Mouse (Mus musculus): ENCODE measurements around the gene Isoc2a. TPM values are rescaled to one million over a fixed set of nuclear protein-coding genes. Genes with fewer than 3 reads are reported as not detected.
"Not testable (repeated sequence)": the region's sequence is repeated elsewhere in the genome, so short reads cannot be mapped to it uniquely, and the experiment has no call there.

Gene Isoc2a
- polyA plus RNA-seq, 1 experiment from 2014 or later, result 0.78 TPM

GRCm38 (mm10) chr7:4850621-4851314 is 26.2 kb upstream of the Isoc2a start:
- no peak overlapping the region for H3K9ac ChIP-seq
- H3K4me2 ChIP-seq, result no peak overlapping the region
- H3K27me3 ChIP-seq, result peaks cover 14% of the 10 kb centered on the region; the same call in 1 of the 2 replicates
- no peaks in the 10 kb centered on the region for H3K4me1 ChIP-seq (replicated peaks)
- H3K36me3 ChIP-seq, result no peaks in the 10 kb centered on the region
- H3K27ac ChIP-seq, result no peak overlapping the region
- ATAC-seq (ENCODE audit: low FRiP score), result no peak
- WGBS, result 79% methylated on average over 11 of the region's 11 CpGs
- H3K4me3 ChIP-seq, result no peak overlapping the region
- H3K9me3 ChIP-seq, result no peaks in the 10 kb centered on the region

DNA sequence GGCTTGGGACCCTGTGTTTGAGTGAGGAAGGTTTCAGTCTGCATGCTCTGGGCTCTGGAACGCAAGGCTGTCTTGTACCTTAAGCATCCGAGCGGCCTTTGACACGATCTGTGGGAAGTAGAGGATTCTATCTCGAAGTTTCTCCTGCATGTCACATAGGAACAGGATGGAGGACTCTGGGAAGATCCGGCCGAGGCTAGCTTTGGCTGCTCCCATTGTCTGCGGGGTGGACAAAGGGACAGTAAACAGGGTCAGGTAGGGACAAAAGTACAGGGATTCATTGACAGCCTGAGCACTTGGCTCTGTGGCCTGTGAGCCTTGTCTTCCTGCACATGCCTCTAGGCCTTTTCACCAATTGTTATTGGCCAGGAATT is 25.7 kb upstream of the Isoc2a start:
- Histone ChIP-seq H3K36me3 (no peaks in the 10 kb centered on the region), H3K27ac (no peak overlapping the region), H3K9me3 (no peaks in the 10 kb centered on the region), H3K4me2 (no peak overlapping the region), H3K4me1 (replicated peaks) (no peaks in the 10 kb centered on the region), H3K27me3 (peaks cover 14% of the 10 kb centered on the region; the same call in 1 of the 2 replicates), H3K9ac (no peak overlapping the region), H3K4me3 (no peak overlapping the region)
- ATAC-seq (ENCODE audit: low FRiP score), result no peak
- 73% methylated on average over 8 of the region's 8 CpGs for WGBS

DNA sequence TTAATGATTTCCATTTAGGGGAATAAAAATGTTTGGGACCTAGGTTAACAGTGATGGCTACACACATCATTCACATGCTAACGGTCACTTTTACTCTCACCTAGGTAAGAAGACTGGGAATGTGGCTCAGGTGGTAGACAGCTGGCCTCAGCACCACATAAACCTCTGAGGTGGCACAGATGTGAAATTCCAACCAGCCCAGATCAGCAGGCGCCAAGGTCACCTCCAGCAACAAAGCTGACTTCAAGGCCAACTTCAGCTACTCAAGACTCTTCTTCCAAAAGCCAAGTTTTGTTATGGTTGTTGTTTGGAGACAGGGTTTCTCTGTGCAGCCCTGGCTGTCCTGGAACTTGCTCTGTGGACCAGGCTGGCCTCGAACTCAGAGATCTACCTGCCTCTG is 23.3 kb upstream of the Isoc2a start:
- 83% methylated on average over 3 of the region's 3 CpGs for WGBS
- Histone ChIP-seq H3K4me3 (no peak overlapping the region), H3K9ac (no peak overlapping the region), H3K4me1 (replicated peaks) (no peaks in the 10 kb centered on the region), H3K27ac (no peak overlapping the region), H3K4me2 (no peak overlapping the region), H3K27me3 (peaks cover 9% of the 10 kb centered on the region; the same call in 1 of the 2 replicates), H3K36me3 (no peaks in the 10 kb centered on the region), H3K9me3 (no peaks in the 10 kb centered on the region)
- ATAC-seq (ENCODE audit: low FRiP score), result no peak

GRCm38 (mm10) chr7:4856508-4856907 is 20.4 kb upstream of the Isoc2a start:
- 88% methylated on average over 9 of the region's 9 CpGs for WGBS
- Histone ChIP-seq H3K4me2 (no peak overlapping the region), H3K27ac (no peak overlapping the region)

DNA sequence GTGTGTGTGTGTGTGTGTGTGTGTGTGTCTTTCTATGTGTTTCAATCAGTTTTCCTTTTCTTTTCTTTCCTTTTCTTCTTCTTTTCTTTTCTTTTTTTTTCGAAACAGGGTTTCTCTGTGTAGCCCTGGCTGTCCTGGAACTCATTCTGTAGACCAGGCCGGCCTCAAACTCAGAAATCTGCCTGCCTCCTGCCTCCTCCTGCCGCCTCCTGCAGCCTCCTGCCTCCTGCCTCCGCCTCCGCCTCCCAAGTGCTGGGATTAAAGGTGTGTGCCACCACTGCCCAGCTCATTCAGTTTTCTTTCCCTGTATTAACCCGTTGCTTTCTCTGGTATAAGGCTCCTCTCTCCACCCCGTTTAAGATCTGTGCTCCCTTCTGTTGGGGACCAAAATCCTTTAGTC is 19.6 kb upstream of the Isoc2a start:
- no peak overlapping the region for H3K4me3 ChIP-seq
- H3K9me3 ChIP-seq, result no peaks in the 10 kb centered on the region
- H3K27ac ChIP-seq, result no peak overlapping the region
- H3K36me3 ChIP-seq, result no peaks in the 10 kb centered on the region
- 72% methylated on average over 7 of the region's 7 CpGs for WGBS
- H3K4me2 ChIP-seq, result no peak overlapping the region
- H3K9ac ChIP-seq, result no peak overlapping the region
- no peaks in the 10 kb centered on the region for H3K4me1 ChIP-seq (replicated peaks)
- no peak for ATAC-seq (ENCODE audit: low FRiP score)
- H3K27me3 ChIP-seq, result 0 out of 2 replicates have a peak, but pooled peaks cover 4% of the 10 kb centered on the region

More at GRCm38 (mm10) chr7:4856508-4856907, 20.4 kb upstream of the Isoc2a start:
- Histone ChIP-seq H3K27me3 (0 out of 2 replicates have a peak, but pooled peaks cover 4% of the 10 kb centered on the region), H3K4me1 (replicated peaks) (no peaks in the 10 kb centered on the region), H3K9ac (no peak overlapping the region), H3K36me3 (no peaks in the 10 kb centered on the region), H3K4me3 (no peak overlapping the region), H3K9me3 (no peaks in the 10 kb centered on the region)
- no peak for ATAC-seq (ENCODE audit: low FRiP score)

- Histone ChIP-seq H3K4me1 (replicated peaks) (no peaks in the 10 kb centered on the region), H3K36me3 (no peaks in the 10 kb centered on the region), H3K9ac (peak overlapping the region; percentile 43; the same call in 1 of the 2 replicates), H3K27ac (no peak overlapping the region), H3K4me3 (no peak overlapping the region), H3K4me2 (no peak overlapping the region), H3K9me3 (no peaks in the 10 kb centered on the region), H3K27me3 (0 out of 2 replicates have a peak, but pooled peaks cover 4% of the 10 kb centered on the region)
- ATAC-seq (ENCODE audit: low FRiP score), result no peak
- 69% methylated on average over 12 of the region's 12 CpGs for WGBS
Measured at GRCm38 (mm10) chr7:4859418-4859978, 17.5 kb upstream of the Isoc2a start.

- H3K4me2 ChIP-seq; H3K27ac ChIP-seq; H3K9me3 ChIP-seq; ATAC-seq (ENCODE audit: low FRiP score); H3K9ac ChIP-seq; H3K4me3 ChIP-seq; H3K36me3 ChIP-seq; H3K4me1 ChIP-seq (replicated peaks); H3K27me3 ChIP-seq: not testable (repeated sequence)
- WGBS, result 70% methylated on average over 3 of the region's 3 CpGs
Measured at GRCm38 (mm10) chr7:4860926-4861325, 16.0 kb upstream of the Isoc2a start.

DNA sequence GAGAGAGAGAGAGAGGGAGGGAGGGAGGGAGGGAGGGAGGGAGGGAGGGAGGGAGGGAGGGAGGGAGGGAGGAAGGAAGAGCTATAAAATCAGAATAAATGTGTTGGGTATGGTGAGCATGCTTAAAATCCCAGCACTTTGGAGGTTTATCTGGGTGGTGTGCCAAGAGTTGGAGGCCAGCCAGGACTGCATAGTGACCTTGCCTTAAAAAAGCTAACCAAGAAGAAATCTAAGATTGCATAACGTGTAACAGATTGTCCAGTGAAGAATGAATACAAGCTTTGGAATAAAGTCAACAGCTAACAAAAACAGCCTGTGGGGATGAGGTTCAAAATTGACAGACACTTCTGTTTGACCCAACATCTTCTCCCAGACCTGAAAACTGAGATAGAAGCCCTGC is 13.9 kb upstream of the Isoc2a start:
- 61% methylated on average over 1 of the region's 1 CpGs for WGBS
- H3K9ac ChIP-seq, result no peak overlapping the region
- H3K27me3 ChIP-seq, result 0 out of 2 replicates have a peak, but pooled peaks cover 4% of the 10 kb centered on the region
- H3K4me1 ChIP-seq (replicated peaks), result peaks cover 15% of the 10 kb centered on the region
- no peak overlapping the region for H3K4me2 ChIP-seq
- no peak overlapping the region for H3K4me3 ChIP-seq
- no peak for ATAC-seq (ENCODE audit: low FRiP score)
- H3K27ac ChIP-seq, result no peak overlapping the region
- no peaks in the 10 kb centered on the region for H3K36me3 ChIP-seq
- no peaks in the 10 kb centered on the region for H3K9me3 ChIP-seq

DNA sequence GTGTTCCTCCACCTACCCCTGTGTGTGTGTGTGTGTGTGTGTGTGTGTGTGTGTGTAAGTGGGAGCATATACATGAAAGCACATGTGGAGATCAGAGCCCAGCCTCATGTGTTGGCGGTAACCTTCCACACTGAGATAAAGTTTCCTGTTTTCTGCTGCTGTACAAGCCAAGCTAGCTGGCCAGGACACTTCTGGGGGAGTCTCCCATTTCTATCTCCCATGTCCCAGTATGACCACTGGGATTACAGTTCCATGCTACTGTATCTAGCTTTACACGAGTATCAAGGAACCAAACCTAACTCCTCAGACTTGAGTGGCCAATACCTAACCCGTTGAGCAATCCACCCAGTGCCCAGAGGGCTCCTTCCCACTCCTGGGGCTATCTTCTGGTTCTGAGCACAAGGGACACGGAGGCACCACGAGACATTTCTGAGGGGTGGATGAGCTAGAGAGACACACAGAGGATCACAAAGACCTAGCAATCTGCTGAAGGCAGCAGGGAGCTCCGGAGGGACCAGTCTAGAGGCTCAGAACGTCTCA is 13.3 kb upstream of the Isoc2a start:
- WGBS, result 81% methylated on average over 7 of the region's 7 CpGs
- H3K27ac ChIP-seq, result no peak overlapping the region
- 0 out of 2 replicates have a peak, but pooled peaks cover 3% of the 10 kb centered on the region for H3K27me3 ChIP-seq
- no peaks in the 10 kb centered on the region for H3K36me3 ChIP-seq
- H3K9me3 ChIP-seq, result no peaks in the 10 kb centered on the region
- H3K4me3 ChIP-seq, result no peak overlapping the region
- ATAC-seq (ENCODE audit: low FRiP score), result no peak
- peaks cover 15% of the 10 kb centered on the region for H3K4me1 ChIP-seq (replicated peaks)
- no peak overlapping the region for H3K4me2 ChIP-seq
- H3K9ac ChIP-seq, result no peak overlapping the region

GRCm38 (mm10) chr7:4864130-4864845 is 12.7 kb upstream of the Isoc2a start:
- H3K9ac ChIP-seq, result no peak overlapping the region
- H3K9me3 ChIP-seq, result no peaks in the 10 kb centered on the region
- peaks cover 15% of the 10 kb centered on the region for H3K4me1 ChIP-seq (replicated peaks)
- no peak overlapping the region for H3K4me2 ChIP-seq
- H3K27me3 ChIP-seq, result no peaks in the 10 kb centered on the region
- no peak overlapping the region for H3K4me3 ChIP-seq
- H3K27ac ChIP-seq, result no peak overlapping the region
- 89% methylated on average over 5 of the region's 5 CpGs for WGBS
- no peaks in the 10 kb centered on the region for H3K36me3 ChIP-seq
- ATAC-seq (ENCODE audit: low FRiP score), result no peak

DNA sequence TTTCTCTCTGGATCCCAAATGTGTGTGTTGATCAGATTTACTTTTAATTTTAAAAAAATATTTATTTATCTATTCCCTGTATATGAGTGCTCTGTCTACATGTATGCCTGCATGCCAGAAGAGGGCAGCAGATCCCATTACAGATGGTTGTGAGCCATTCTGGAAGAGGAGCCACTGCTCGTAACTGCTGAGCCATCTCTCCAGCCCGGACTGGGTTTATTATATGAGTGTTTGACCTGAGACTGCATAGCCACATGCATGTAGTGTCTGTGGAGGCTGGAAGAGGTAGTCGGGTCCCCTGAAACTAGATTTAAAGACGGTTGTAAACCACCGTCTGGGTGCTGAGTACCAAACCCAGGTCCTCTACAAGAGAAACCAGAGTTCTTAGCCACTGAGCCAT is 11.9 kb upstream of the Isoc2a start:
- H3K27ac ChIP-seq, result peak overlapping the region; percentile 78; the same call in 1 of the 2 replicates
- 62% methylated on average over 5 of the region's 5 CpGs for WGBS
- ATAC-seq (ENCODE audit: low FRiP score), result peak; percentile 16; the same call in 1 of the 2 replicates
- H3K36me3 ChIP-seq, result no peaks in the 10 kb centered on the region
- H3K4me2 ChIP-seq, result peak overlapping the region; percentile 62
- H3K9ac ChIP-seq, result no peak overlapping the region
- H3K9me3 ChIP-seq, result no peaks in the 10 kb centered on the region
- H3K4me3 ChIP-seq, result peak overlapping the region; percentile 55
- H3K4me1 ChIP-seq (replicated peaks), result peaks cover 15% of the 10 kb centered on the region
- H3K27me3 ChIP-seq, result no peaks in the 10 kb centered on the region

Measured in hindbrain, embryonic 13.5 days (tissue).